Mouse (Mus musculus) testis, adult 2 months (tissue): ENCODE results near the gene Arl15. TPM values are rescaled to one million over a fixed set of nuclear protein-coding genes. Genes with fewer than 3 reads are reported as not detected.

ENCODE experiments used
- H3K27ac ChIP-seq: fragments of 200-500 bp; 2 replicates; pipeline ENCODE4 v1.5.1; 2012; ENCODE audit warnings: low read depth, low read length; ENCODE audit not compliant: control insufficient read depth, insufficient read depth
- H3K27me3 ChIP-seq: fragments of 200-500 bp; 2 replicates; pipeline ENCODE4 v1.6.1; 2012; ENCODE audit warnings: mild to moderate bottlenecking, low read length, moderate library complexity; ENCODE audit not compliant: control insufficient read depth, insufficient read depth
- H3K36me3 ChIP-seq: fragments of 200-500 bp; 2 replicates; pipeline ENCODE4 v1.6.1; 2012; ENCODE audit warnings: mild to moderate bottlenecking, low read length; ENCODE audit not compliant: control insufficient read depth, insufficient read depth
- H3K4me1 ChIP-seq: fragments of 200-500 bp; 2 replicates; pipeline ENCODE4 v1.6.1; 2012; ENCODE audit warnings: low read length; ENCODE audit not compliant: control insufficient read depth, insufficient read depth
- H3K4me3 ChIP-seq: fragments of 200-500 bp; 2 replicates; pipeline ENCODE4 v1.5.1; 2012; ENCODE audit warnings: low read depth, mild to moderate bottlenecking, low read length, moderate library complexity, mixed read lengths; ENCODE audit not compliant: control insufficient read depth
- CTCF ChIP-seq: fragments of 200-500 bp; IDR thresholded peaks from 2 replicates; pipeline ENCODE4 v1.5.1; 2012; ENCODE audit warnings: low read depth, mild to moderate bottlenecking, inconsistent platforms, low read length, moderate library complexity; ENCODE audit not compliant: control insufficient read depth, insufficient read depth, insufficient replicate concordance
- POLR2A ChIP-seq: fragments of 200-500 bp; IDR thresholded peaks from 2 replicates; pipeline ENCODE4 v1.6.1; 2012; ENCODE audit warnings: low read depth, mild to moderate bottlenecking, inconsistent platforms, low read length, moderate library complexity; ENCODE audit not compliant: control insufficient read depth
- polyA plus RNA-seq: library from polyadenylated mRNA; depleted of rRNA; stranded (reverse); fragments of >200 nt; gene quantifications from 2 replicates; pipeline ENCODE4 v1.2.3, GENCODE M21; 2012; rRNA removed

The Arl15 gene
- polyA plus RNA-seq, 1 experiment: 2.0 TPM

GRCm38 (mm10) chr13:114188107-114188506 lies 393.8 kb downstream of the Arl15 start:
- no peaks in the 10 kb centered on the region for H3K36me3 ChIP-seq
- H3K27ac ChIP-seq: no peak overlapping the region
- H3K27me3 ChIP-seq: no peaks in the 10 kb centered on the region
- TF ChIP-seq CTCF (no peak), POLR2A (no peak)
- H3K4me3 ChIP-seq: no peak overlapping the region
- peaks cover 9% of the 10 kb centered on the region for H3K4me1 ChIP-seq

- Histone ChIP-seq H3K36me3 (no peaks in the 10 kb centered on the region), H3K4me3 (no peak overlapping the region), H3K27me3 (no peaks in the 10 kb centered on the region), H3K4me1 (peaks cover 9% of the 10 kb centered on the region), H3K27ac (no peak overlapping the region)
- TF ChIP-seq POLR2A: no peak
- TF ChIP-seq CTCF: no peak
Observed at GRCm38 (mm10) chr13:114188801-114189200, 394.5 kb downstream of the Arl15 start.

- Histone ChIP-seq H3K27me3 (no peaks in the 10 kb centered on the region), H3K36me3 (no peaks in the 10 kb centered on the region), H3K4me3 (no peak overlapping the region), H3K27ac (no peak overlapping the region), H3K4me1 (peaks cover 9% of the 10 kb centered on the region)
- TF ChIP-seq POLR2A (no peak), CTCF (no peak)
Observed at GRCm38 (mm10) chr13:114189441-114189840, 395.1 kb downstream of the Arl15 start.

DNA sequence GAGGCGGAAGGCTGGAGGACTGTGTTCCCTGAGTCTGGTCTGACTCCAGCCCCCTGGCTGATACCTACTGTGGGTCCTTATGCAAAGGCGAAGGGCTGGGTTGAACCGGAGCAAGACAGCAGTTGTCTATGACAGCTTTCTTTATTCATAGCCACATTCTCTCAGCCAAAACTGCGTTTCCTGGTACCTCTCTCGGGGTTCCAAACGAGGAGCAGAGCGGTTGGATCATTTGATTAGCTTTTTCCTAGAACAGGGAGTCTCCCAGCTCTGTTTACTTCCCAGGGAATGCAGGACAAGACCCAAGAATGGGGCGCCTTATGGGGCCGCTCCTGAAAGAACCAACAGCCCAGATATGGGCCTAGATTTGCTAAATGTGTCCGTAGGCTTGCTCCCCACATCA lies 396.6 kb downstream of the Arl15 start:
- Histone ChIP-seq H3K27me3 (no peaks in the 10 kb centered on the region), H3K36me3 (no peaks in the 10 kb centered on the region)
- TF ChIP-seq POLR2A (no peak), CTCF (no peak)

GRCm38 (mm10) chr13:114198252-114198799 lies 404.0 kb downstream of the Arl15 start:
- no peak overlapping the region; the same call in 1 of the 2 replicates for H3K4me3 ChIP-seq
- H3K4me1 ChIP-seq: peaks cover 6% of the 10 kb centered on the region
- no peaks in the 10 kb centered on the region for H3K27me3 ChIP-seq
- no peaks in the 10 kb centered on the region for H3K36me3 ChIP-seq
- TF ChIP-seq CTCF: no peak
- no peak for TF ChIP-seq POLR2A
- H3K27ac ChIP-seq: no peak overlapping the region

More for the DNA sequence above, 396.6 kb downstream of the Arl15 start:
- H3K4me1 ChIP-seq: peaks cover 9% of the 10 kb centered on the region
- no peak overlapping the region for H3K27ac ChIP-seq
- H3K4me3 ChIP-seq: no peak overlapping the region

- no peak for TF ChIP-seq POLR2A
- no peak for TF ChIP-seq CTCF
- no peak overlapping the region for H3K4me3 ChIP-seq
Observed at GRCm38 (mm10) chr13:114199746-114200145, 405.4 kb downstream of the Arl15 start.

GRCm38 (mm10) chr13:114200545-114200944 lies 406.2 kb downstream of the Arl15 start:
- TF ChIP-seq POLR2A (no peak), CTCF (no peak)
- Histone ChIP-seq H3K4me3 (no peak overlapping the region), H3K27me3 (no peaks in the 10 kb centered on the region), H3K36me3 (no peaks in the 10 kb centered on the region), H3K27ac (no peak overlapping the region), H3K4me1 (peaks cover 6% of the 10 kb centered on the region)

More at GRCm38 (mm10) chr13:114199746-114200145, 405.4 kb downstream of the Arl15 start:
- no peaks in the 10 kb centered on the region for H3K27me3 ChIP-seq
- H3K36me3 ChIP-seq: no peaks in the 10 kb centered on the region
- H3K27ac ChIP-seq: no peak overlapping the region
- peaks cover 6% of the 10 kb centered on the region for H3K4me1 ChIP-seq

- H3K4me1 ChIP-seq: peaks cover 6% of the 10 kb centered on the region
- no peak overlapping the region for H3K4me3 ChIP-seq
- no peaks in the 10 kb centered on the region for H3K27me3 ChIP-seq
- H3K36me3 ChIP-seq: no peaks in the 10 kb centered on the region
- no peak overlapping the region for H3K27ac ChIP-seq
- TF ChIP-seq POLR2A (no peak), CTCF (no peak)
Observed at GRCm38 (mm10) chr13:114202806-114203570, 408.7 kb downstream of the Arl15 start.

Other genes with a start within 250 kb of the Arl15 start
- gene Snx18, start 175.9 kb upstream of the Arl15 start, polyA plus RNA-seq: 2.0 and 2.6 TPM in 2 replicates
- gene Hspb3, start 130.8 kb upstream of the Arl15 start, polyA plus RNA-seq: not detected in 2 replicates